Mouse (Mus musculus): ENCODE results near the gene Xcr1. TPM values are rescaled to one million over a fixed set of nuclear protein-coding genes. Genes with fewer than 3 reads are reported as not detected.

Xcr1 gene
- polyA plus RNA-seq (2015; fragmentation: Nextera tagmentation; extraction: Ambion mirVana): not detected in 2 replicates

GRCm38 (mm10) chr9:123861929-123862328 is at the start of gene Xcr1:
Xcr1 (minus strand) TSS chr9:123862029.
- Histone ChIP-seq H3K9ac (no peak within 1 kb of the TSS), H3K27ac (no peak within 1 kb of the TSS), H3K36me3 (no peaks in the 10 kb centered on the region), H3K27me3 (no peaks in the 10 kb centered on the region), H3K4me2 (no peak within 1 kb of the TSS), H3K4me1 (no peaks in the 10 kb centered on the region), H3K9me3 (no peaks in the 10 kb centered on the region), H3K4me3 (no peak within 1 kb of the TSS)
- WGBS: 81% methylated on average over 9 of the region's 9 CpGs
- ATAC-seq (ENCODE audit: insufficient number of reproducible peaks, insufficient read depth, low FRiP score, low TSS enrichment, low read depth): no peak

DNA sequence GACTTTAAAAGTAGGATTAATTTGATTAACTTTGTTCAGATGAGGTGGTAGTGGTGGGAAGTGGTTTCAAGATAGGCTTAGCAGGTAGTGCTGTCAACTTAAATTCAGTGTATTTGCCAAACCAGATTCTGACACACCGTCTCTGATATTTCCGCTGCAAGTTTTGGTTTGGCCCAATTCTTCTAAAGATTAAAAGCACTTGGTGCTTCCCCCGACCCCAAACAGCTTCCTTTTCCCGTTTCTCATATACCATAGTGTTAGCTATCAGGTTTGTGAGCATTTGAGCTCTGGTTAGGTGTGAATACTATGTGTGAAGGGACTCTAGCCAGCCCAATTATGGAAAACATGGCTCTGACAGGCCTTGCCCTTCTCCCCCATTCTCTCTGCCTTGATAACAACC is 10.2 kb upstream of the Xcr1 start:
- 66% methylated on average over 4 of the region's 4 CpGs for WGBS
- ATAC-seq (ENCODE audit: insufficient number of reproducible peaks, insufficient read depth, low FRiP score, low TSS enrichment, low read depth): no peak
- H3K27me3 ChIP-seq: no peaks in the 10 kb centered on the region
- H3K27ac ChIP-seq: no peak overlapping the region
- no peaks in the 10 kb centered on the region for H3K4me1 ChIP-seq
- no peak overlapping the region for H3K4me2 ChIP-seq
- H3K36me3 ChIP-seq: no peaks in the 10 kb centered on the region
- H3K4me3 ChIP-seq: no peak overlapping the region
- H3K9ac ChIP-seq: no peak overlapping the region
- H3K9me3 ChIP-seq: no peaks in the 10 kb centered on the region

DNA sequence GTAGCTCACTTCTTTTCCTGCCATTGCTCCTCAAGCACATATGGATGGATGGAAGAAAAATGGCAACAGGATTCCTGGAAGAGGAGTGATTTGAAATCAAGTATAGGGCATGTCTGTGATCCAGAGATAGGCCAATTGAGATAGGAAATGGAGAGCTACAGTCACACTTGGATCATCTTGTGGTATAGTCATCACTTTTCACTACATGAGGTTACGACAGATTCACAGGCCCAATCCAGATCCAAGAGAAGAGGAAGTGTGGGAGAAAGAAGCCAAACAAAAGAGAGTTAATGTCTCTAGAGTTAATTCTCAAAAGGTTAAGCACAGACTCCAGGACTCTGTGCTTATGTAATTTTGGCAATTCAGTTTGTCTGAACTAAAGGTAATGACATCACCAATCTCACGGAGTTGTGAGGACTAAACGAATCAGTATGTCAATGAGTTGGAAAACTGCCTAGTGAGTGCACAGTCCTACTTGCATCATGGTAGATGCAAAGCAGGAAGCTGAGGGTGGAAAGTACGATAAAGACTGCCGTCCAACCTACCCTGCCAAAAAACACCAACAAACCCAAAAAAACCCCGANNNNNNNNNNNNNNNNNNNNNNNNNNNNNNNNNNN is 7.4 kb upstream of the Xcr1 start:
- no peaks in the 10 kb centered on the region for H3K36me3 ChIP-seq
- H3K4me3 ChIP-seq: no peak overlapping the region
- WGBS: 48% methylated on average over 6 of the region's 6 CpGs
- H3K27me3 ChIP-seq: no peaks in the 10 kb centered on the region
- H3K27ac ChIP-seq: no peak overlapping the region
- H3K9me3 ChIP-seq: no peaks in the 10 kb centered on the region
- H3K4me1 ChIP-seq: no peaks in the 10 kb centered on the region
- ATAC-seq (ENCODE audit: insufficient number of reproducible peaks, insufficient read depth, low FRiP score, low TSS enrichment, low read depth): no peak
- no peak overlapping the region for H3K4me2 ChIP-seq
- H3K9ac ChIP-seq: no peak overlapping the region

GRCm38 (mm10) chr9:123863641-123864040 is 1.8 kb upstream of the Xcr1 start:
- ATAC-seq (ENCODE audit: insufficient number of reproducible peaks, insufficient read depth, low FRiP score, low TSS enrichment, low read depth): no peak
- Histone ChIP-seq H3K9ac (no peak overlapping the region), H3K9me3 (no peaks in the 10 kb centered on the region), H3K4me1 (no peaks in the 10 kb centered on the region), H3K4me3 (no peak overlapping the region), H3K27ac (no peak overlapping the region), H3K27me3 (no peaks in the 10 kb centered on the region), H3K36me3 (no peaks in the 10 kb centered on the region), H3K4me2 (no peak overlapping the region)
- 95% methylated on average over 1 of the region's 1 CpGs for WGBS

DNA sequence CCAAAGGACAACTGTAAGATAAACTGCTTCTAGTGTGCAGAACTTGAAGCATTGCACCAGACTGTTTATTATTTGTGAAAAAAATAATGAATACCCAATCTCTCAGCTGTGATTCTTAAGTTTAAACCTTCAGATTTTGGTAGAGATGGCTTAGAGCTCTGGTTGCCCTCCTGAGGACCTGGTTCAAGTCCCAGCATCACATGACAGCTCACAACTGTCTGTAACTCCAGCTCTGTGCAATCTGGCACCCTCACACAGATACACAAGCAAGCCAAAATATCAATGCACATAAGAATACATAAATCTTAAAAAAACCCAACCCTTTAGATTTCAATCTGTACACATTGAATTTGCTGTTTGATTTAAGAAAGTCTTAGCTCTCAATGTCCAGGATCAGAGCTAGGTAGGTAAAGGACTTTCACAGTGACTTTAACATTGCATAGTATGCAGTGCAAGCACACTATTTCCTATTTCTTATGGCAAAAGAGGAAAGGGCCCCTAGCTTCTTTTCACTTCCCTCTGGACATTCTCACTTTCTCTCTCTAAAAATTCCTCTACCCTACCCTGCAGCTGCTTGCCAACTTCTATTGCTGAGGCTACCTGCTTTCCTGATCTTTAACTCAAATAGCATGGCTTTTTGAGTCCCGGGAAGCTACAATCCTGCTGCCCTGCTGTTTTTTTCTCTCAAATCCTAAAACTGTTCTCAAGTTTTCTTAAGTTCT is 1.2 kb upstream of the Xcr1 start:
- no peaks in the 10 kb centered on the region for H3K27me3 ChIP-seq
- no peaks in the 10 kb centered on the region for H3K9me3 ChIP-seq
- H3K4me3 ChIP-seq: no peak overlapping the region
- WGBS: 72% methylated on average over 1 of the region's 1 CpGs
- H3K27ac ChIP-seq: no peak overlapping the region
- H3K36me3 ChIP-seq: no peaks in the 10 kb centered on the region
- ATAC-seq (ENCODE audit: insufficient number of reproducible peaks, insufficient read depth, low FRiP score, low TSS enrichment, low read depth): no peak
- no peak overlapping the region for H3K4me2 ChIP-seq
- no peak overlapping the region for H3K9ac ChIP-seq
- no peaks in the 10 kb centered on the region for H3K4me1 ChIP-seq

DNA sequence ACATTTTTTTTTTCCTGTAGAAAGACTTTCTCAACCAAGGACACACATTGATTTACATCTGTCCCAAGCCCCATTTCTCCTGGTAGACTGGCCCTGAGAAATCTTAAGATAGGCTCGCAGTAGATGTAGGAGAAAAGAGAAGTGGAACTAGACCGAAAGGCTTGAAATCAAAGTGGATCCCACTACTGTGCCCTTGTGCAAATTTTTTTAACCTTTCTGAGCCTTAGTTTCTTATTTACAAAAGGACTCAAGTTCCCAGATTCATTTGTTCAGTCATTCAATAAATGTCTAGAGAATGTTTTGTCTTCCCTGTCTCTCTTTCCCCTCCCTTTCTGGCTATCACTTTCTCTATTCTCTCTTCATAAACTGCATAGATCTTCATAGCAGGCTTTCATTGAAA is 5.0 kb downstream of the Xcr1 start:
- no peak overlapping the region for H3K4me3 ChIP-seq
- WGBS: 88% methylated on average over 2 of the region's 2 CpGs

GRCm38 (mm10) chr9:123852449-123853390 is 9.1 kb downstream of the Xcr1 start:
- H3K27ac ChIP-seq: peak overlapping the region; percentile 1; the same call in 1 of the 2 replicates
- WGBS: 60% methylated on average over 5 of the region's 5 CpGs

More for the DNA sequence above, 5.0 kb downstream of the Xcr1 start:
- Histone ChIP-seq H3K27me3 (no peaks in the 10 kb centered on the region), H3K4me1 (no peaks in the 10 kb centered on the region), H3K27ac (no peak overlapping the region), H3K9ac (no peak overlapping the region), H3K9me3 (no peaks in the 10 kb centered on the region), H3K36me3 (no peaks in the 10 kb centered on the region), H3K4me2 (no peak overlapping the region)
- no peak for ATAC-seq (ENCODE audit: insufficient number of reproducible peaks, insufficient read depth, low FRiP score, low TSS enrichment, low read depth)

GRCm38 (mm10) chr9:123851713-123852448 is 9.9 kb downstream of the Xcr1 start, which contains the start of gene Fyco1:
Fyco1 (minus strand) TSS chr9:123851899.
- H3K36me3 ChIP-seq: no peaks in the 10 kb centered on the region
- H3K9ac ChIP-seq: peak within 1 kb of the TSS; percentile 89
- WGBS: under 1% methylated on average over 47 of the region's 47 CpGs
- peak; percentile 94 for ATAC-seq (ENCODE audit: insufficient number of reproducible peaks, insufficient read depth, low FRiP score, low TSS enrichment, low read depth)
- peak within 1 kb of the TSS; percentile 79 for H3K4me2 ChIP-seq
- peak within 1 kb of the TSS; percentile 97 for H3K27ac ChIP-seq
- no peaks in the 10 kb centered on the region for H3K27me3 ChIP-seq
- H3K9me3 ChIP-seq: no peaks in the 10 kb centered on the region
- peaks cover 13% of the 10 kb centered on the region for H3K4me1 ChIP-seq
- peak within 1 kb of the TSS; percentile 75 for H3K4me3 ChIP-seq

More at GRCm38 (mm10) chr9:123852449-123853390, 9.1 kb downstream of the Xcr1 start:
- H3K36me3 ChIP-seq: no peaks in the 10 kb centered on the region
- H3K4me3 ChIP-seq: peak overlapping the region; percentile 34
- peaks cover 13% of the 10 kb centered on the region for H3K4me1 ChIP-seq
- H3K9ac ChIP-seq: 0 out of 2 replicates have a peak overlapping the region, but pooled peaks have one; percentile 33
- no peak for ATAC-seq (ENCODE audit: insufficient number of reproducible peaks, insufficient read depth, low FRiP score, low TSS enrichment, low read depth)
- peak overlapping the region; percentile 57 for H3K4me2 ChIP-seq
- H3K9me3 ChIP-seq: no peaks in the 10 kb centered on the region
- H3K27me3 ChIP-seq: no peaks in the 10 kb centered on the region

DNA sequence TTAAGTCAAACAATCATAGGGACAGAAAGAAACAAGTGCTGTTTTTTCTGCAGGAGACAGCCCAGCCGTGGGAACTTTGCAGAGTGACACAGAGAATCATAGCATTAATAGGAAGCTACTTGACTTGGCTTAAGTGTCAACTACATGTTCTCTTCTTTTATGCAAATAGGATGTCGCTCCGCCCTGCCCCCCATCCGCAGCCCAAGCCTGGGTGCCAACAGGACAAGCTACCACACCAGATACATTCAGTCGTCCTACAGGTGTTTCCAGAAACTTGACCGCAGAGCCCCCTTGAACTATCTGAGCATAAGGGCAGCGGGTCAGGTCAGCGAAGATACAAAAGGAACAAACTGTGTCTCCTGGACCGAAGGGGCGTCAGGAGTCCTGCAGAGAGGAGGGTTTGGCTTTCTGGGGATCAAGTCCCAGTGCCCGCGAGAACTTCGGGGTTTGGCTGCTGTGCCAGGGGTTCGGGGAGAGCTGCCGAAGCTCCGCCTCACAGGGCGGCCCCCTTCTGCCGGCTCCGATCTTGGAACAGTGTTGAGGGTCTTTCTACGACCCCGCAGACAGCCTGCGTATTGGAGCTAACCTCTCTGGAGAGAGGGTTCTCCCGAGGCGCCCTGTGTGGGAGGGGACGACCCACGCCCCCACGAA is 10.6 kb downstream of the Xcr1 start:
- H3K27me3 ChIP-seq: no peaks in the 10 kb centered on the region
- peak; percentile 84 for ATAC-seq (ENCODE audit: insufficient number of reproducible peaks, insufficient read depth, low FRiP score, low TSS enrichment, low read depth)
- H3K36me3 ChIP-seq: no peaks in the 10 kb centered on the region
- H3K9me3 ChIP-seq: no peaks in the 10 kb centered on the region
- peak overlapping the region; percentile 79 for H3K4me2 ChIP-seq
- H3K9ac ChIP-seq: peak overlapping the region; percentile 89
- peak overlapping the region; percentile 75 for H3K4me3 ChIP-seq
- peaks cover 13% of the 10 kb centered on the region for H3K4me1 ChIP-seq
- WGBS: under 1% methylated on average over 27 of the region's 27 CpGs
- peak overlapping the region; percentile 97 for H3K27ac ChIP-seq

GRCm38 (mm10) chr9:123850705-123851061 is 11.1 kb downstream of the Xcr1 start:
- Histone ChIP-seq H3K27me3 (no peaks in the 10 kb centered on the region), H3K4me3 (peak overlapping the region; percentile 75), H3K27ac (peak overlapping the region; percentile 97), H3K36me3 (no peaks in the 10 kb centered on the region), H3K9ac (peak overlapping the region; percentile 89), H3K4me2 (peak overlapping the region; percentile 79), H3K9me3 (no peaks in the 10 kb centered on the region), H3K4me1 (peaks cover 13% of the 10 kb centered on the region)
- 9% methylated on average over 2 of the region's 2 CpGs for WGBS
- no peak for ATAC-seq (ENCODE audit: insufficient number of reproducible peaks, insufficient read depth, low FRiP score, low TSS enrichment, low read depth)
